Mouse (Mus musculus) G1E (cell line): Measurements from ENCODE around the gene Hist2h2aa2. TPM values are rescaled to one million over a fixed set of nuclear protein-coding genes. Genes with fewer than 3 reads are reported as not detected.
"Not testable (repeated sequence)": the region's sequence is repeated elsewhere in the genome, so short reads cannot be mapped to it uniquely, and the experiment has no call there.

ENCODE experiments used
- ATAC-seq: 2 replicates; pipeline ENCODE4 v1.8.0; 2016; ENCODE audit warnings: mild to moderate bottlenecking; ENCODE audit not compliant: insufficient number of reproducible peaks, poor library complexity, low FRiP score, severe bottlenecking; ENCODE audit errors: extremely low read depth
- DNase-seq: peaks from one replicate; pipeline ENCODE4 v3.0.0; 2012; ENCODE audit warnings: low spot score
- H3K27me3 ChIP-seq: 2 replicates; pipeline ENCODE4 v1.6.1; 2012; ENCODE audit warnings: mild to moderate bottlenecking, low read length, inconsistent platforms; ENCODE audit not compliant: insufficient read depth
- H3K36me3 ChIP-seq: replicated peaks from 2 replicates; pipeline ENCODE3; 2012; ENCODE audit warnings: mild to moderate bottlenecking, inconsistent platforms
- H3K4me1 ChIP-seq: 2 replicates; pipeline ENCODE4 v1.6.1; 2012; ENCODE audit warnings: low read depth, low read length, inconsistent platforms, mixed read lengths; ENCODE audit not compliant: insufficient read depth
- H3K4me3 ChIP-seq: 2 replicates; pipeline ENCODE4 v1.5.1; 2012; ENCODE audit warnings: low read depth, mild to moderate bottlenecking, inconsistent platforms, low read length, moderate library complexity, mixed read lengths
- H3K9me3 ChIP-seq: replicated peaks from 2 replicates; pipeline ENCODE4 v1.6.1; 2012; ENCODE audit warnings: inconsistent platforms
- CTCF ChIP-seq: IDR thresholded peaks from 2 replicates; pipeline ENCODE4 v1.5.1; 2012; ENCODE audit warnings: low read depth, low read length, inconsistent platforms, mixed read lengths
- GATA1 ChIP-seq: IDR thresholded peaks from 2 replicates; pipeline ENCODE4 v1.6.1; 2012; ENCODE audit warnings: borderline replicate concordance, low read length, inconsistent platforms, mixed read lengths
- GATA2 ChIP-seq: IDR thresholded peaks from 2 replicates; pipeline ENCODE4 v1.6.1; 2012; ENCODE audit warnings: low read depth, low read length, inconsistent platforms, borderline replicate concordance
- POLR2AphosphoS5 ChIP-seq: IDR thresholded peaks from 2 replicates; pipeline ENCODE4 v1.6.1; 2012; ENCODE audit warnings: low read depth, low read length, inconsistent platforms; ENCODE audit not compliant: insufficient replicate concordance
- TAL1 ChIP-seq: conservative IDR thresholded peaks from 2 replicates; pipeline ENCODE4 v1.6.1; 2012; ENCODE audit warnings: low read depth, low read length, inconsistent platforms, mixed read lengths
- polyA plus RNA-seq: library from polyadenylated mRNA; stranded (reverse); fragments of >175 nt; gene quantifications from 2 replicates; pipeline ENCODE4 v1.2.3, GENCODE M21; 2012
- total RNA-seq, 2 experiments: library from RNA; stranded (forward) in 1 of 2; stranded (reverse) in 1 of 2; fragments of 200-1000 nt in 1 of 2; fragments of >200 nt in 1 of 2; fragmentation: Nextera tagmentation in 1 of 2; gene quantifications; 2 replicates each; pipeline ENCODE4 v1.2.3; 2014 to 2017

Gene Hist2h2aa2
- total RNA-seq (2014; fragmentation: Nextera tagmentation) (830 and 1,341 TPM in 2 replicates), total RNA-seq (2017) (2,156 and 4,637 TPM in 2 replicates), polyA plus RNA-seq (39.6 and 169 TPM in 2 replicates)

DNA sequence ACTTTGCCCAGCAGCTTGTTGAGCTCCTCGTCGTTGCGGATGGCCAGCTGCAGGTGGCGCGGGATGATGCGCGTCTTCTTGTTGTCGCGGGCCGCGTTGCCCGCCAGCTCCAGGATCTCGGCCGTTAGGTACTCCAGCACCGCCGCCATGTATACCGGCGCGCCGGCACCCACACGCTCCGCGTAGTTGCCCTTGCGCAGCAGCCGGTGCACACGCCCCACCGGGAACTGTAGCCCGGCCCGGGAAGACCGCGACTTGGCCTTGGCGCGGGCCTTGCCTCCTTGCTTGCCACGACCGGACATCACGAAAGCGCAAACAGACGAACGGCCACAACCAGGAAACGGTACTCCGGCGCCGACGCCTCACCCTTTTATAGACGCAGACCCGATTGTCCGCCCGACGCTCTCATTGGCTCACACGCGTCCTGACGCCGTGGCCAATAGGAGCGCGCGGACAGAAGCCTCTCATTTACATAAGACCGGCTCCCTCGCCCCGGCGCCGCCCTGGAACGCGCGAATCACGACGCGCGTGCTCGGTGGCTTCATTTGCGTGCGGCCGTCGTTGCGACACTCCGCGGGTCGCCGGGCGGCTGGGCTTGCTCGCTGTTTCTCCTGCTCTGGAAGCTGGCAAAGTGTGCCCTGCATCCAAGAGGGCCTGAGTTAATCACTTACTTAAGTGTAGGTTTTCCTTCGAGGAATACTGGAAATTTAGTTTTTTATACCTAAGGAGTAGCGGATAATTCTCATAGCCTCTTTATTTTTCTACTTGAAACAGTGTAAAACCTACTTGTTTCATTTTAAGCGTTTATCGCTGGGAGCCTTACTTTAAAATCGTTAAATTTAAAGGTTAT lies at the start of gene Hist2h2aa2:
Hist2h2aa2 (minus strand) TSS at position 328 of the 850 bp plus-strand sequence.
- ATAC-seq: peak; percentile 74
- peaks cover 38% of the 10 kb centered on the region for H3K4me1 ChIP-seq
- not testable (repeated sequence) for H3K36me3 ChIP-seq, H3K27me3 ChIP-seq, H3K9me3 ChIP-seq, DNase-seq
- peak within 1 kb of the TSS; percentile 67 for H3K4me3 ChIP-seq

GRCm38 (mm10) chr3:96289201-96289600 lies 49.1 kb upstream of the Hist2h2aa2 start:
- no peak for TF ChIP-seq GATA1
- TF ChIP-seq CTCF: no peak
- no peak for TF ChIP-seq TAL1
- TF ChIP-seq GATA2: no peak
- no peak for TF ChIP-seq POLR2AphosphoS5

DNA sequence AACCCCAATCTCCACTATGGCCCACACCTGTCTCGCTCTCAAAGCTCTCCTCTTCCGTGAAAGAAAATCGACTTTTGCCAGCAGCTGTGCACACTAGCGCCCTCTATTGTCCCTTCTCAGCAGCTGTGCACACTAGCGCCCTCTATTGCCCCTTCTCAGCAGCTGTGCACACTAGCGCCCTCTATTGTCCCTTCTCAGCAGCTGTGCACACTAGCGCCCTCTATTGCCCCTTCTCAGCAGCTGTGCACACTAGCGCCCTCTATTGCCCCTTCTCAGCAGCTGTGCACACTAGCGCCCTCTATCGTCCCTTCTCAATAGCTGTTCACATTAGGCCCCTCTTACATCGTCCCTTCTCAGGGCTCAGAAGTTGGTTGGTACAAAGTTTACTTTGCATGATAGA lies 47.3 kb upstream of the Hist2h2aa2 start:
- H3K9me3 ChIP-seq, H3K4me1 ChIP-seq, ATAC-seq, DNase-seq, H3K4me3 ChIP-seq, H3K36me3 ChIP-seq: not testable (repeated sequence)
- TF ChIP-seq CTCF: peak; percentile 44; the same call in 1 of the 2 replicates
- peaks cover 18% of the 10 kb centered on the region for H3K27me3 ChIP-seq

More at GRCm38 (mm10) chr3:96289201-96289600, 49.1 kb upstream of the Hist2h2aa2 start:
- H3K9me3 ChIP-seq: peaks cover 4% of the 10 kb centered on the region; the same call in 1 of the 2 replicates
- no peak overlapping the region for H3K4me3 ChIP-seq
- ATAC-seq (no peak), DNase-seq (no peak)
- peaks cover 12% of the 10 kb centered on the region for H3K27me3 ChIP-seq
- peaks cover 10% of the 10 kb centered on the region for H3K4me1 ChIP-seq
- no peaks in the 10 kb centered on the region for H3K36me3 ChIP-seq

GRCm38 (mm10) chr3:96284457-96284856 lies 44.4 kb upstream of the Hist2h2aa2 start:
- no peaks in the 10 kb centered on the region; the same call in 1 of the 2 replicates for H3K4me1 ChIP-seq
- DNase-seq (no peak), ATAC-seq (no peak)
- H3K9me3 ChIP-seq: peaks cover 4% of the 10 kb centered on the region; the same call in 1 of the 2 replicates
- H3K4me3 ChIP-seq: no peak overlapping the region
- peaks cover 24% of the 10 kb centered on the region for H3K27me3 ChIP-seq
- no peaks in the 10 kb centered on the region for H3K36me3 ChIP-seq
- no peak for TF ChIP-seq GATA1
- no peak for TF ChIP-seq GATA2
- no peak for TF ChIP-seq TAL1
- TF ChIP-seq POLR2AphosphoS5: no peak
- no peak for TF ChIP-seq CTCF

- TF ChIP-seq CTCF (no peak), TAL1 (no peak), GATA1 (no peak), GATA2 (no peak), POLR2AphosphoS5 (no peak)
- Histone ChIP-seq H3K4me3 (no peak overlapping the region), H3K9me3 (no peaks in the 10 kb centered on the region), H3K4me1 (peaks cover 22% of the 10 kb centered on the region), H3K27me3 (peaks cover 20% of the 10 kb centered on the region), H3K36me3 (no peaks in the 10 kb centered on the region)
- DNase-seq (no peak), ATAC-seq (no peak)
These were observed 40.6 kb upstream of the Hist2h2aa2 start for GRCm38 (mm10) chr3:96280660-96281059.

DNA sequence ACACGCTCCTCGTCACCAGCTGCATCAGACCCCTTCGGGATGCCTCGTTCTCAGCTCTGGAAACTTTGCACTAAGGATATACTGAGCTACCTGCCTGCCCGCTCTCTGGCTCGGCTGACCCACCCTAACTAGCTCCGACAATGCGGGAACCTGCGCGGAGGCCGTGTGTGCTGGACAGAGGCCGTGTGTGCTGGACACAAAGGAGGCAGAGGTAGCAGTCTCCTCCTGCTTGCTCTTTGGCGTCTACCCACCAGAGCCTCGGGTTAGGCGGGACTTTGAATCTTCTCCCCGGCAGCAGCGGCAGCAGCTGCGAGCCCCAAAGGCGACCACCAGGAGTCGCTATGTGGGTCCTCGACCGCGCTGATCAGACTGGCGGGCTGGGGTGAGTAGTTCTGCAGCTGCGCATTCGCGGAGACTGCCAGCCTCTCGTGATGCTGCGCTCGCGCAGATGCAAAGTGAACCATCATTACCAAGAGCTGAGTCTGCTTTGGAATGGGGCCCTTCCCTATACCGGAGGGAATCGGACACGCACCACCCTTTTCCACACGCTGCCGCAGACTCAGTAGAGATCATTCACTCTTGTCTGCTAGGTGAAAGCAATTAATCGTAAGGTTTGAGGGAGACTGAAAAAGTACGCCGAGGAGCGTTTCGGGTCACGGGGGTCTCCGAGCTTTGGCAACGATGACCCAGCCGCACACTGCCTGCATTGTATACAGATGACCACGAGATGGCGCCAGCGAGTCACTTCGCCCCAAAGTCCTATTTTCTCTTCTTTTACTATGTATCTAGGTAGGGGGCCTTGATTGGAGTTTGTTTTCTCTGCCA lies 37.9 kb upstream of the Hist2h2aa2 start:
- Histone ChIP-seq H3K9me3 (no peaks in the 10 kb centered on the region), H3K4me3 (peak overlapping the region; percentile 71), H3K4me1 (peaks cover 34% of the 10 kb centered on the region), H3K27me3 (peaks cover 8% of the 10 kb centered on the region; the same call in 1 of the 2 replicates), H3K36me3 (no peaks in the 10 kb centered on the region)
- TF ChIP-seq GATA2 (no peak), GATA1 (no peak), POLR2AphosphoS5 (no peak), TAL1 (no peak), CTCF (peak; percentile 74; the same call in 1 of the 2 replicates)
- DNase-seq: peak; percentile 85
- peak; percentile 66 for ATAC-seq
